Mouse (Mus musculus): Measurements from ENCODE around the gene Zmpste24. TPM values are rescaled to one million over a fixed set of nuclear protein-coding genes. Genes with fewer than 3 reads are reported as not detected.
A peak's percentile ranks its signal among the peaks of the same experiment; 100 is the strongest.
"Not testable (repeated sequence)": the region's sequence is repeated elsewhere in the genome, so short reads cannot be mapped to it uniquely, and the experiment has no call there.

Gene Zmpste24
- 25.0 and 25.9 TPM in 2 replicates for total RNA-seq (2017)

DNA sequence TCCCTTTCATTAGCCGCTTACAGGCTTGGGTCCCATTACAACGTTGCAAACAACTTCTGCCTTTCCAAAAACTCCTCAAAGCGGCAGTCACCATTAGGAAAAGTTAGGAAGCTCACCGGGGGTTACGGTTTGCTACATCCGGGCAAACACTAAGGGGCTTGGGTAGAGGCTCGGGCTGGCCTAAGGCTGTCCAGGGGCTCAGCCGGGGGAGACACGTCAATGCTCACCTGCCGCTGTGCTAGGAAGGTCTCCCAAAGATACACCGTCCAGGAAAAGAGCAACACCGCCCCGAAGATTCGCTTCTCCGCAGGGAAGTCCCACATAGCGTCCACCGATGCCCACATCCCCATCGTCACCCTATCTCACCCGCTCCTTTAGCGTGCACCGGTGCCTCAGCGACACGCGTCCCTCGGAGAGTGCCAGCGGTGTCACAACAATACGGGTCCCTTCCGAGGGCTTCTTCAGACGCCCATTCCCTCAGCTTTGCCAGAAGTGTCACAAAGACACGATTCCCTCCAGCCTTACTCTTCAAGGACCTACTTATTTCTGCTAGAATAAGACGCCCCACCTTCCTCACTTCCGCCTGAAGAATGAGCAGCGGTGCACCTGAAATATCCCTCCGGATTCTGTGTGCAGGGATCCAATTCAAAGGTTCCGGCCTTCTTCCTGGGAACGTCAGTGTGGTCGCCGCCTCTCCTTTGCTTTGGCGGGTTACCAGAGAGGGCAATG lies at the start of gene Zmpste24:
Gene Zmpste24 (minus strand): TSS at position 592 of the 729 bp plus-strand sequence.
- peak; percentile 87 for ATAC-seq (ENCODE audit: extremely low read depth, insufficient number of reproducible peaks, low FRiP score, poor library complexity, severe bottlenecking)

DNA sequence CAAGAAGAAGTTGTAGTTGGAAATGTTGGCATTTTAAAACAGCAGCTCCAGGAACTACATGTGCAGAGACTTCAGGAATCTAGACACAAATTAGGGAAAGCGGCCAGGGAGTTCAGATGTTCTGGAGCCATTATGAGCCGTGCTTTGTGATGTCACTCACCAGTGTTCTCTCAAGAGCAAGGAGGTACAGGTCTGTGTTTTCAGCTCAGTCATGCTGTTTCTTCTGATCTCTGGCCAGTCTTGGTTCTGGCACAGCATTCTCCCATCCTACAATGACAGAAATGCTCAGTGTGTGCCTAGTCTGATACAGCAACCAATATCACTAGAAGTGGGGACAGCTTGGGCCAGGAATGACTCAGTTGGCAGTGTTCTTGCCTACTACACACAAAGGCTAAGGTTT lies 11.1 kb upstream of the Zmpste24 start, which contains the start of gene Tmco2:
Gene Tmco2 (minus strand): TSS at position 101 of the 400 bp plus-strand sequence.
- no peak for ATAC-seq (ENCODE audit: extremely low read depth, insufficient number of reproducible peaks, low FRiP score, poor library complexity, severe bottlenecking)

GRCm38 (mm10) chr4:121103304-121103703 lies 5.3 kb upstream of the Zmpste24 start:
- no peak for ATAC-seq (ENCODE audit: extremely low read depth, insufficient number of reproducible peaks, low FRiP score, poor library complexity, severe bottlenecking)

GRCm38 (mm10) chr4:121090211-121090610 lies 7.8 kb downstream of the Zmpste24 start:
- ATAC-seq (ENCODE audit: extremely low read depth, insufficient number of reproducible peaks, low FRiP score, poor library complexity, severe bottlenecking), result no peak

GRCm38 (mm10) chr4:121088696-121089095 lies 9.3 kb downstream of the Zmpste24 start:
- ATAC-seq (ENCODE audit: extremely low read depth, insufficient number of reproducible peaks, low FRiP score, poor library complexity, severe bottlenecking), result no peak

DNA sequence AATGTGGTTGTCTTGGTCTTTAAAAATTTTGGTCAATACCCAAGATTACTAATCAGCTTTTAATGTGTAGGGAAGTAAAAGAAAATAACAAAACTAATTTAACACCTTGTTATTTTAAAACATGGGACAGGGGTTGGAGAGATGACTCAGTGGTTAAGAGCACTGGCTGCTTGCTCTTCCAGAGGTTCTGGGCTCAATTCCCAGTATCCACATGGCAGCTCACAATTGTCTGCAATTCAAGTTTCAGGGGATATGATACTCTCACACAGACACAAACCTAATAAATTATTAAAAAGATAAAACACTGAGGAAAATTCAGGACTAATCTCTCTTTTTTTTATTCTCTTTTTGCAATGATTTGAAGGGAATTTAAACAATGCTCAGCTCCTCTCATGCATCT lies 13.5 kb downstream of the Zmpste24 start:
- ATAC-seq (ENCODE audit: extremely low read depth, insufficient number of reproducible peaks, low FRiP score, poor library complexity, severe bottlenecking), result no peak

- no peak for ATAC-seq (ENCODE audit: extremely low read depth, insufficient number of reproducible peaks, low FRiP score, poor library complexity, severe bottlenecking)
Measured at GRCm38 (mm10) chr4:121080395-121080794, 17.6 kb downstream of the Zmpste24 start.

GRCm38 (mm10) chr4:121077915-121078646 lies 20.0 kb downstream of the Zmpste24 start:
- no peak for ATAC-seq (ENCODE audit: extremely low read depth, insufficient number of reproducible peaks, low FRiP score, poor library complexity, severe bottlenecking)

DNA sequence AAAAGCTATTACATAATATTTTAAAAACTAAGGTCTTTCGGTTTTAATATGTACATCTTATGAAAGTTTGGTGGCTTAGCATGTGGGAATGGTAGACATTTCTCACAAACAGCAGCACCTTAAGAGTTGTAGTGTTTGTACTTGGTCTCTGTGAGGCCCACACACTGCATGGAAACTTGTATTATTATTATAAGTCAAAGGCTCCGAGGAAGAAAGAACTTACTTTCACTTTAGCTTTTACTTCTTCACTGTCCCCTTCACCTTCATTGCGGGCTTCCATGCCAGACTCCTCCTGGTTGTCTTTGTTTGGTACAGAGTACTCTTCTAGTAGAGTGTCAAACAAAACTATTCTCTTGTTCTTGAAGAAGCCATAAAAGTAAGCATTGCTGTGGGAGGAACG lies 23.8 kb downstream of the Zmpste24 start:
- no peak for ATAC-seq (ENCODE audit: extremely low read depth, insufficient number of reproducible peaks, low FRiP score, poor library complexity, severe bottlenecking)

- ATAC-seq (ENCODE audit: extremely low read depth, insufficient number of reproducible peaks, low FRiP score, poor library complexity, severe bottlenecking), result no peak
Measured at GRCm38 (mm10) chr4:121065336-121065735, 32.7 kb downstream of the Zmpste24 start.

DNA sequence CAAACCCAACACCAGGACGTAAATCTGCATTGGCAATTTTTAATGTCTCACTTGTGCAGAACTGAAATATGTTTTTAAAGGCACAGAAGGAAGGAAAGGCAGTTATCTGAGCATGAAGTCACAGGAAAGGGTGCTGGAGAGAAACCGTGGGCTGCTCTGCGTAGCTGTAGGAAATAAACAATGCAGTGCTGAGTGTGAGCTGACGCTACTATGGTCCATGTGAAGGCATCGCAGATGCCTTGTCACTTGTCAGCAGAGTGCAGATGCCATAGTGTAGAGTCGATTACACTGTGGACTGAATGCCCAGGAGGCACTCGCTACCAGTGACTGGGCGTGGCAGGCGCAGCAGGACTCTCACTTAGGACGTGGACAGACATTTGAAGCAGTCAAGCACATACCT lies 38.8 kb downstream of the Zmpste24 start:
- ATAC-seq (ENCODE audit: extremely low read depth, insufficient number of reproducible peaks, low FRiP score, poor library complexity, severe bottlenecking), result not testable (repeated sequence)

- no peak for ATAC-seq (ENCODE audit: extremely low read depth, insufficient number of reproducible peaks, low FRiP score, poor library complexity, severe bottlenecking)
Measured at GRCm38 (mm10) chr4:121057032-121057431, 41.0 kb downstream of the Zmpste24 start.

DNA sequence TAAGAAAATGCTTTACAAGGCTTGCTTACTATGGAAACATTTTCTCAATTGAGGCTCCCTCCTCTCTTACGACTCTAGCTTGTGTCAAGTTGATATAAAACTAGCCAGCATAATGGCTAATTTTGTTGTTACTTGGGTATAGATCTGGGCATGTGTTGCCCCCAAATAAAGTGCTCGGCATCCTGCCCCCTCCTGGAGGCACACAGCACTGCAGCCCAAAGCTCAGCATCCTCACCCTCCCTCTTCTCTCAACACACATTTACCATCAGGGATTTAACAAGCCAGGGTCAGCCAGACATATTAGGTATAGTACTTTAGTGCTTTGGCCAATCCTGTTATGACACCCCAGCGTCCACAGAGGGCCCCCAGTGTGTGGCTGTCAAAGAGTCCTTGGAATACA lies 41.7 kb downstream of the Zmpste24 start:
- ATAC-seq (ENCODE audit: extremely low read depth, insufficient number of reproducible peaks, low FRiP score, poor library complexity, severe bottlenecking), result peak; percentile 34; the same call in 1 of the 2 replicates

DNA sequence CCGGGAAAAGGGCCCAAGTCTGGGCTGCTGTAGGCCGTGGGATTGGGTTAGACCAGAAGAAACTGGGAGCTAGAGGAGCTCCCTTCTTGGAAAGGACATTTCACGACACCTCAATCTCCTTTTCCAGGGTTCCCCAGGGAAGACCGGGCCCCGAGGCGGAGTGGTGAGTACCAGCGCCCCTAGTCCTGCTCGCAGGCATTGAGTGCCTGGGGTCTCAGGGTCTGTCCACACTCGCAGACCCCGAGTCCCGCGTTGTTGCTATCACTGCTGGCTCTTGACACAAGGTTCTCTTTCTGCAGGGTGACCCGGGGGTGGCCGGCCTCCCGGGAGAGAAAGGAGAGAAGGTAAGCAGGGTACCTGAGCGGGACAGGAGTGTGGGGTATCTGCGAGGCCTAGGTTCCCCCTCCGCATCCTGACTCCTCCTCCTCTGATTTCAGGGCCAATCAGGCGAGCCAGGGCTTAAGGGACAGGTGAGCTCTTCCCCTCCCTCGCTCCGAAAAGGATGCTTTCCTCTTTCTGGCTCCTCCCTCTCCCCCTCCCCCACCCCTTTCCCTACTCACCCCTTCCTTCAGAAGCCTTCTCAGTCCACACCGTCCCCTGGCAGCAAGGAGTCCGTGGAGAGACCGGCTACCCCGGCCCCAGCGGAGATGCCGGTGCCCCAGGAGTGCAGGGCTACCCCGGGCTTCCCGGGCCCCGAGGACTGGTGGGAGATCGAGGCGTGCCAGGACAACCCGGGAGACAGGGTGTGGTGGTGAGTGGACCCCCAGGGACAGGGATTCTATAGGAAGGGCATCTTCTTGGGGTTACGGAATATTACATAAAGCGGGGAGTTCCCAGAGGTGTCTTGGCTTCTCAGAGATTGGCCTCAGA lies 45.4 kb downstream of the Zmpste24 start:
- ATAC-seq (ENCODE audit: extremely low read depth, insufficient number of reproducible peaks, low FRiP score, poor library complexity, severe bottlenecking), result no peak

DNA sequence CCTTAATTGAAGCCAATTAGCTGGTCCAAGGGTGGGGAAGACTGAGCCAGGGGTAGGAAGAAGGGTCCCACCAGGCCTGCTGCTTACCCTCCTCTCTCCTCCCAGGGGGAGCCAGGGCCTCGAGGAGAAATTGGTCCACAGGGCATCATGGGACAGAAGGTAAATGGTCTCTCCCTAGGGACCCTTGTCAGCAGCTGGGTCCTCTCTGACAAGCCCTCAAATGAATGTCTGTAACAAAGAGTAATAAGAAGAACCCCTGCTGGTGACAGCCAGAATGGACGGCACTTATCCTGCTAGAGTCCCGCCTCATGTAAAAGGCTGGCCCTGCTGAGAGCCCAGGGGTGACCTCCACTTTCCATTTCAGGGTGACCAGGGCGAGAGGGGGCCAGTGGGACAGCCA lies 46.2 kb downstream of the Zmpste24 start:
- ATAC-seq (ENCODE audit: extremely low read depth, insufficient number of reproducible peaks, low FRiP score, poor library complexity, severe bottlenecking), result no peak

GRCm38 (mm10) chr4:121042946-121043345 lies 55.1 kb downstream of the Zmpste24 start:
- ATAC-seq (ENCODE audit: extremely low read depth, insufficient number of reproducible peaks, low FRiP score, poor library complexity, severe bottlenecking), result no peak

DNA sequence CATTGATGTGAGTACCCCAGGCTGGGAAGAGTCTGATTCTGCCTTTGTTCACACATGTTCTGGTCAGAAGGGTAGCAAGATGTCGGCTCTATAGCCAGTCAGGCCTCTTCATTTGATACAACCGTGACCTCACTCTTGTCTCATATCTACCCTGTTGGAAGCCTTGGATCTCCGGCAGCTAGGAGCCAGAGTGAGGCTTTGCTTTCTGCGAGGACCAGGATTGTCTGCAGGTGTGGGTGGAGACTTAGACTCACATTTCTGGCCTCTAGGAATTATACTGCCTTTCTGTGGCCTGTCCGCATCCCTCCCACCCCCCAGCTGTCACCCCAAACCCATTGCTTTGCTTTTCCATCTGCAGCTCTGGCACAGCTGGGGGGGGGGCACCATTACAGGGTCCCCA lies 55.6 kb downstream of the Zmpste24 start:
- ATAC-seq (ENCODE audit: extremely low read depth, insufficient number of reproducible peaks, low FRiP score, poor library complexity, severe bottlenecking), result no peak

- ATAC-seq (ENCODE audit: extremely low read depth, insufficient number of reproducible peaks, low FRiP score, poor library complexity, severe bottlenecking), result peak; percentile 78
Measured at GRCm38 (mm10) chr4:121040897-121041671, 57.0 kb downstream of the Zmpste24 start.

DNA sequence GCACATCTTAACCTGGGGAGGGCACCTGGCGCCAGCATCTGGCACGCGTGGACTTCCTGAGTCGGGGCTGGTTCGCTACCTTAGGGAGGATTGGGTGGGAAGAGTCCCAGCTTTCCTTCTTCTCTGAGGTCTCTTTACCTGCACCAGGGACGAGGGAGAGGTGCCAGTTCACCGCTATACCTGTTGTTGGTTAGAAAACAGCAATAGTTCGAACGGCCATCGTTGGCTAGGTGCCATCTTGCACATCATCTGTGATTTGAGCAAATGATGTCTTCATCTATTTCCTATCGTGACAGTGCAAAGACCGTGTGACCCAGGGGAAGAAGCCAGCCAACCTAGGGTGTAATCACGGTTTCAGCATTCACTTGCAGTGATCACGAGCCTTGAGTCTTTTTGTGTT lies 57.7 kb downstream of the Zmpste24 start:
- no peak for ATAC-seq (ENCODE audit: extremely low read depth, insufficient number of reproducible peaks, low FRiP score, poor library complexity, severe bottlenecking)
